Mouse (Mus musculus): ENCODE results near the gene Ferd3l. TPM values are rescaled to one million over a fixed set of nuclear protein-coding genes. Genes with fewer than 3 reads are reported as not detected.

The Ferd3l gene
- polyA plus RNA-seq, 1 experiment from 2014 or later, result not detected

Other genes with a start within 250 kb of the Ferd3l start
- 1.4 and 1.8 TPM in 2 replicates for gene Twist1, start 29.2 kb downstream of the Ferd3l start, polyA plus RNA-seq (2015; fragmentation: Nextera tagmentation; extraction: Ambion mirVana)